Mouse (Mus musculus) heart, embryonic 15.5 days (tissue): ENCODE measurements at regions not wholly inside any gene's neighbourhood (a gene's known extent, or its start where the extent isn't known, plus 50 kb on each side); places are given as distances from the start of the nearest gene placed in this dataset.

Experiments used
- ATAC-seq: fragments of 200-750 bp; cut with Nextera tagmentation; replicated peaks from 2 replicates; pipeline ENCODE4 v1.8.0; 2017; ENCODE audit warnings: low read depth, moderate TSS enrichment; ENCODE audit not compliant: insufficient number of reproducible peaks, insufficient read depth, low FRiP score
- H3K27ac ChIP-seq: fragments of 300-500 bp; sonication (generic); 2 replicates; pipeline ENCODE4 v1.5.1; 2015; ENCODE audit warnings: mild to moderate bottlenecking, inconsistent platforms
- H3K27me3 ChIP-seq: fragments of 300-500 bp; sonication (generic); 2 replicates; pipeline ENCODE4 v1.6.1; 2015; ENCODE audit warnings: inconsistent platforms
- H3K36me3 ChIP-seq: fragments of 300-500 bp; sonication (generic); 2 replicates; pipeline ENCODE4 v1.6.1; 2015; ENCODE audit warnings: mild to moderate bottlenecking, inconsistent platforms
- H3K4me1 ChIP-seq: fragments of 300-500 bp; sonication (generic); replicated peaks from 2 replicates; pipeline ENCODE4 v1.6.1; 2015; ENCODE audit warnings: inconsistent platforms
- H3K4me2 ChIP-seq: fragments of 300-500 bp; sonication (generic); 2 replicates; pipeline ENCODE4 v1.6.1; 2015; ENCODE audit warnings: inconsistent platforms, mild to moderate bottlenecking, moderate library complexity
- H3K4me3 ChIP-seq: fragments of 300-500 bp; sonication (generic); 2 replicates; pipeline ENCODE4 v1.5.1; 2015; ENCODE audit warnings: mild to moderate bottlenecking, inconsistent platforms
- H3K9ac ChIP-seq: fragments of 300-500 bp; sonication (generic); 2 replicates; pipeline ENCODE4 v1.6.1; 2015; ENCODE audit warnings: mild to moderate bottlenecking, inconsistent platforms
- H3K9me3 ChIP-seq: fragments of 300-500 bp; sonication (generic); replicated peaks from 2 replicates; pipeline ENCODE4 v1.6.1; 2016; ENCODE audit warnings: inconsistent platforms
- WGBS: fragments of 180-500 bp; shearing (Covaris S2); methylation state at CpG from one replicate; pipeline ENCODE4 v1.1.7; 2015; ENCODE audit warnings: mixed read lengths; 5-methylcytosine and 5-hydroxymethylcytosine counted together

DNA sequence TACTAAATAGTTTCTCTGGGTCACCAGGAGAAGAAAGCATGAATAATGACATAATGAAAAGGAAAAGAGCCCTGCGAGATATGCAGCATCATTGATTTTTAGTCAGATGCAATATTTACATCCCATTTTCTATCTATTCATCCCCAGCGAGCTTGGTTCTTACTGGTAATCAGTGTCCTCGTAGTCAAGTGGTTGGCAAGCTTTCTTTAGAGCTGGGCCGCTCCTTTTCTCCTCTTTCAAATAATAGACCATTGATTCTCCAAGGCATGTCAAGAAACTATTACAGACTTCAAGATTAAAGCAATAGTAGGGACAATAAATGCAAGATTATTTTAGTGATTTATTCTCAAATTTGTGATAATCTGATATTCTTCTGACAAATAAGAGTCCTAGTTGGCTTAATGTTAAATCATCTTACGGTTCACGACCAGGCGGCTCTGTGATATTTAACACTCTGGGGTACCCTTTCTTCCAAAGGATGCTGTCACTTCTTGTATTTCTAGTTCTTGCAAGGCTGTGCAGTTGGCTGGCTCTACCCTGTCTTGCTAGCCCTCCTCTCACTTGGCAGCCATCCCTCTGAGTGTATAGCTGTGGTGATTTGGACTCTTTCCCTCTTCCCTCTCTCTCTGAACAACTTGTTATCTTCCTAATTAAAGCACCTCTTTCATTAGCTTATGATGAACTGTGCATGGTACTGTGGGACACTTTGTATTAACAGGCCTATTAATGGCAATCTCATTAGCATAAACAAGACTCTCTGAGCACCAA lies 185.6 kb upstream of the Usp25 start:
- ATAC-seq = no peak
- H3K4me2 ChIP-seq = no peak overlapping the region
- no peaks in the 10 kb centered on the region for H3K4me1 ChIP-seq
- WGBS = 81% methylated on average over 7 of the region's 7 CpGs
- no peak overlapping the region for H3K4me3 ChIP-seq
- no peaks in the 10 kb centered on the region for H3K27me3 ChIP-seq
- H3K27ac ChIP-seq = no peak overlapping the region
- no peaks in the 10 kb centered on the region for H3K9me3 ChIP-seq
- no peak overlapping the region for H3K9ac ChIP-seq
- H3K36me3 ChIP-seq = no peaks in the 10 kb centered on the region

DNA sequence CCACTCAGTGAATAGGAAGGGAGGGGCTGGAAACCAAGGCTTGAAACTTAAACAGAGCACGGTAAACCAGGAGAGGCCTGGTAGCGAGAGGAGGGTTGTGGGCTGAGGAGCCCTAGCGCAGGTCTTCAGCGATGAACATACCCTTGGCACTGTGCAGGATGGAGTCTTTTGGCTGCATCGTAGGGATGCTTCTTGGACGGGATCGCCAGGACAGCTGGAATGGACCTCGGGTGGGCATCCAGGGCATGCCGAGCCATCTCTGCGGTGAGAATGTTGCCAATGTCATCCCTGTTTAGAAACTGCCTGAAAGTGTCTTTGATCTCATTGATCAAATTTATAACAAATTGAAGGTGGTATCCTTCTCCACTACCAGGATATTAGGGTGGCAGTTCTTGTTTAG lies 192.2 kb upstream of the Usp25 start:
- Histone ChIP-seq H3K9ac (no peak overlapping the region), H3K4me2 (no peak overlapping the region), H3K27ac (no peak overlapping the region), H3K36me3 (no peaks in the 10 kb centered on the region), H3K9me3 (no peaks in the 10 kb centered on the region), H3K4me3 (no peak overlapping the region), H3K27me3 (no peaks in the 10 kb centered on the region), H3K4me1 (no peaks in the 10 kb centered on the region)
- WGBS = 92% methylated on average over 10 of the region's 10 CpGs
- ATAC-seq = no peak

DNA sequence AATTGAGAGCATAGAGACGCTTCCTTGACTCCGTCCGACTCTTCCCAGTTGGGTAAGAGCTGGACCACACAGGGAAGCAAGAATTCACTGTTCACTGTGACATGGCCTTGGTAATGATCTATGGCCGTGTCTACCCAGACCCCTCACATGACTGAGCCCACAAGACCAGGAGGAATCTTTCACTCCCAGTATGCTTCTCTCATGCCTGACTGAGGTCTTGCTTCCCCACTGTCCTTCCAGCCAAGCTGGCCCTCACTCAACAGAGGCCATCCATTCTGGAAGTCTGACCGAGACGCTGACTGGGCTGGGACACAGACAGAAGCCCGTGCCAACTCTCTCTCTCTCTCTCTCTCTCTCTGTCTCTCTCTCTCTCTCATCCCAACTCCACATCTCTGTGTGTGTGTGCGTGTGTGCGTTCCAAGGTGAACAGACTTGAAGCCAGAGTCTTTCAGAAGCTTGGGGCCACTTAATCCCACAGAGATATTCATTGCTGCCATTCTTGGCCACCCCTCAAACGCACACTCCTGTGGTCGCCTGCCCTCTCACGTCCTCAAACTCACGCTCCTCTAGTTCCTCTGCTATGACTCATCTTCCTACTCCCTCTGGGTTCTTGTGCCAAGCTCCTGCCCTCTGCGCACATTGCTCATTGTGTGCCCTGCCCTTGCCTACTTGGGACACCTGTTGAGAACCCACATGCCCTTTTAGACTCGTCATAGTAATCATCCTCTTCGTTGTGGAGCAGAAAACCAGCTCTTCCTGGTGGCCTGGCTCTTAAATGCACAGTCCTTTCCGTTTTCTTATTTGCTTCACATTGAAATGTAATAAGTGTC lies 197.2 kb upstream of the Usp25 start:
- no peaks in the 10 kb centered on the region for H3K9me3 ChIP-seq
- 80% methylated on average over 17 of the region's 17 CpGs for WGBS
- H3K4me3 ChIP-seq = no peak overlapping the region
- H3K4me2 ChIP-seq = no peak overlapping the region
- ATAC-seq = no peak
- H3K27ac ChIP-seq = no peak overlapping the region
- no peak overlapping the region for H3K9ac ChIP-seq
- H3K4me1 ChIP-seq = 0 out of 2 replicates have a peak, but pooled peaks cover 6% of the 10 kb centered on the region
- H3K36me3 ChIP-seq = no peaks in the 10 kb centered on the region
- H3K27me3 ChIP-seq = no peaks in the 10 kb centered on the region

DNA sequence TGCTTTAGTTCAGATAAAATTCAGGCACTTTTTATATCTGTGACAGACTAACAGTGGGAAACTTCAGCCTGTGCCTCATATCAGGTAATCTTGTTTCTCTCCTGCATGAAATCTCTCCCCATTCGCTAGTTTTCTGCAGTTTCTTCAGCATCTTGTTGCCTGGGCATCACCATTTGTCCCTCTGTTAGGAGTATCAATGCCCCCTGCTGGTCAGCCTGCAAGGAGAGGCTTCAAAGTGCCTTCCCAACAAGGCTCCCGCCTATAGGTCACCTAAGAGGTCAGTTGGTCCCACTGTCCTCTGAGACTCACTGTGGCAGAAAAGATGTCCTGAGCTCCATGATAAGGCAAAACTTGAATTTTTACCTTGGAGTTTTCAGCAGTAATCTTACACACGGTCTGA lies 209.8 kb upstream of the Usp25 start:
- no peak overlapping the region for H3K9ac ChIP-seq
- no peak for ATAC-seq
- H3K36me3 ChIP-seq = no peaks in the 10 kb centered on the region
- no peaks in the 10 kb centered on the region for H3K9me3 ChIP-seq
- no peak overlapping the region for H3K27ac ChIP-seq
- H3K4me3 ChIP-seq = no peak overlapping the region
- no peak overlapping the region for H3K4me2 ChIP-seq
- no peaks in the 10 kb centered on the region for H3K27me3 ChIP-seq
- no peaks in the 10 kb centered on the region for H3K4me1 ChIP-seq
- 36% methylated on average over 3 of the region's 3 CpGs for WGBS

DNA sequence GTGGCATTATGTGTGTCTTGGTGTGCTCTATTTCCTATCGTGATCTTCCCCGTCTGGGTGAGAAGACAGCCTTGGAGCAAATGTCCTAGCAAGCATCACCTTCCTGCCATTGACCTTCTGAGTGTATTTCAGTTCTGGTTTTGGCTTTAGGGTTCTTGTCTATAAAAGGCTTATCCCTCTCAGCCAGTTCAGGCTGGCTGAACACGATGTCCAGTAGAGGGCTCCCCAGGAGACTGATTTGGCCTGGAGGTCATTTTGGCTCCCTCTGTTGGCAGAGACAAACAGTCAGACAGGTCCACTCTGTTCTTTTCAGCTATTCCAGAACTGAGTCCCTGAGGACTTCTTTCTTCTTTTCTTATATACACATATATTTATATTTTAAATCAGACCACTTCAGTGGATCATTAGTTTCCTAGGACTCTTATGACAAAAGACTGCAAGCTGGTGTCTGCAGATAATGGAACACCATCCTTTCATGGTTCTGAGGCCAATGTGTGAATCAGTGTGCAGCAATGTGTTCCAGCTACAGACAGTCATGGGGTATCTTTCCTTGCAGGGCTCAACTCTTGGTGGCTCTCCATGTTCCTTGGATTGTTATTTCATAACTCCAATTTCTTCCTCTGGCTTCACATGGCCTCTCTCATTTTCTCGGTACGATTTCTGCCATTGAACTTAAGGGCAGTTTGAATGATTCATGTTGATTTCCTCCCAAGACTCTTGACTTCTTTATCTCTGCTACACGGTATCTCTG lies 226.9 kb upstream of the Usp25 start:
- Histone ChIP-seq H3K36me3 (no peaks in the 10 kb centered on the region), H3K27ac (no peak overlapping the region), H3K27me3 (no peaks in the 10 kb centered on the region), H3K4me1 (no peaks in the 10 kb centered on the region), H3K9me3 (no peaks in the 10 kb centered on the region), H3K4me3 (no peak overlapping the region), H3K4me2 (no peak overlapping the region), H3K9ac (no peak overlapping the region)
- WGBS = 70% methylated on average over 6 of the region's 6 CpGs
- no peak for ATAC-seq

DNA sequence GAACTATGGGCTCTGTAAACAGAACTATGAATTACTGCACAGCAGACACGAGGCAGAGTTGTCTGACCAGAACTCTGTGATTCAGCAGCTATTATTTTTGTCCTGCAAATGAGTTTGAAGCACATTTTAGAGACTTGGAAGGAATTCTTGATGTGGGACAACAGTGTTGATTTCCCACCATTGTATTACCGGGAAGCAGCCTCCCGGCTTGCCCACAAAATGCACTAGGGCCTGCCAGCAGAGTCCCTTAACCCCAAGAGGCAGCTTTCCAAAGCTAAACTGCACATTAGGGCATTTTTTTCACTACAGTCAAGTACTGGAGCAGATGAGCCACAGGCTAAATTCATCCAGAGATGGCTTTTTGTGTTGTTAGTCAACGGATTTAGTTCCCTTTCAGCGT lies 230.8 kb upstream of the Usp25 start:
- H3K9ac ChIP-seq = no peak overlapping the region
- WGBS = 65% methylated on average over 5 of the region's 5 CpGs
- H3K4me3 ChIP-seq = no peak overlapping the region
- H3K4me1 ChIP-seq = no peaks in the 10 kb centered on the region
- no peaks in the 10 kb centered on the region for H3K9me3 ChIP-seq
- H3K27ac ChIP-seq = no peak overlapping the region
- H3K27me3 ChIP-seq = no peaks in the 10 kb centered on the region
- no peak for ATAC-seq
- no peaks in the 10 kb centered on the region for H3K36me3 ChIP-seq
- H3K4me2 ChIP-seq = no peak overlapping the region

DNA sequence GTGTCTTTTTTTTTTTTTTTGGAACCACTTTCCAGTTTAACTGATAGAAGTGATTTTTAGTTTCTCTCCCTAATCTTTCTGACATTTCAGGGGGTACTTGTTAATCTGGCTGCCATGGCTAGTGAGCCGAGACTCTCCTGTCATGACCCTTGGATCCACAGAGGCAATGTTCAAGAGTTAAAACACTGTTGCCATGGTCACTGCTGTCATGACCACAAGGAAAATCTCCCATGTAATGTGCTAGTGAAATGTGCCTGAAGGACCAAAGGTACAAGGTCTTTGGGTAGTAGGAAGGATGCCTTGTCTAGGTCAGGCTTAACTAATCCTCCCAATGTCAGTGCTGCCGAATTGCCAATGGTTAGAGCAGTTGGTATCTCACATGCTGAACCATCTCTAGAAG lies 237.7 kb upstream of the Usp25 start:
- Histone ChIP-seq H3K27ac (no peak overlapping the region), H3K27me3 (no peaks in the 10 kb centered on the region), H3K36me3 (no peaks in the 10 kb centered on the region), H3K9ac (no peak overlapping the region), H3K9me3 (no peaks in the 10 kb centered on the region), H3K4me1 (no peaks in the 10 kb centered on the region), H3K4me3 (no peak overlapping the region), H3K4me2 (no peak overlapping the region)
- ATAC-seq = no peak
- 63% methylated on average over 2 of the region's 2 CpGs for WGBS

DNA sequence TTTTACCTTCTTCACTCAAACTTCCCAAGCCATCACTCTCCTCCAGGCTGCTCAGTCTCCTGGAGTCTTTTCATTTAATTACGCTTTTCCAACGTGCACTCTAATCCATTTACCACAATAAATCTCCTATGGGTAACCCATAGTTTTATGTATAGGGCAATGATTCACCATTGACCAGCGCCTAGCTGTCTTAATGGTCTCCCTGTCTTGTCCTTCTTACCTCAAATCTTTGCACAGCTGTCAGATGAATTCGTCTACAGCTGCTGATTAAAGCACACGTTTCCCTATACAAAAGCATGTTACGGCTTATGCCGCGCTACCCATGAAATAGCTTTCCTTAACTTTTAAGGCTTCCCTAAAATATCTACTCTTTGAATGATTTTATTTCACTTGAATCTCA lies 239.5 kb upstream of the Usp25 start:
- ATAC-seq = no peak
- Histone ChIP-seq H3K4me3 (no peak overlapping the region), H3K27me3 (no peaks in the 10 kb centered on the region), H3K36me3 (no peaks in the 10 kb centered on the region), H3K9ac (no peak overlapping the region), H3K27ac (no peak overlapping the region), H3K4me2 (no peak overlapping the region), H3K4me1 (no peaks in the 10 kb centered on the region), H3K9me3 (no peaks in the 10 kb centered on the region)
- WGBS = 81% methylated on average over 8 of the region's 8 CpGs

DNA sequence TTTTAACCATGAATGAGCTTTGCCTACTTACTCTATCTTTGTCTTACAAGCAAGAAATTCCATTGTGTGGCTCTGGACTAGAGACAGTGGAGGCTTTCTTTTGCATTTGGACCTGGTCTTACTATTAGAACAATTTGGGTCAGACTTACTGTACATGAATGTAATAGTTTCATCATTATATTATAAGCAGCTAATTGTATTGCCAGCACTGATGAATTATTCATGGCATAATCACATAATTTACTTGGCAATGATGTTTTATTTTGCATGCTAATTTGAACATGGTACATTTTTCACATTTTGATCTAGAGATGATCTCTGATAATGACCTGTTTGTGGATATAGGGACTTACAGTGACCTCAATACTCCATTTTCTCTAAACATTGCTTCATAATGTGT lies 240.0 kb upstream of the Usp25 start:
- Histone ChIP-seq H3K9ac (no peak overlapping the region), H3K27me3 (no peaks in the 10 kb centered on the region), H3K27ac (no peak overlapping the region), H3K4me3 (no peak overlapping the region), H3K36me3 (no peaks in the 10 kb centered on the region), H3K4me2 (no peak overlapping the region), H3K4me1 (no peaks in the 10 kb centered on the region), H3K9me3 (no peaks in the 10 kb centered on the region)
- ATAC-seq = no peak

DNA sequence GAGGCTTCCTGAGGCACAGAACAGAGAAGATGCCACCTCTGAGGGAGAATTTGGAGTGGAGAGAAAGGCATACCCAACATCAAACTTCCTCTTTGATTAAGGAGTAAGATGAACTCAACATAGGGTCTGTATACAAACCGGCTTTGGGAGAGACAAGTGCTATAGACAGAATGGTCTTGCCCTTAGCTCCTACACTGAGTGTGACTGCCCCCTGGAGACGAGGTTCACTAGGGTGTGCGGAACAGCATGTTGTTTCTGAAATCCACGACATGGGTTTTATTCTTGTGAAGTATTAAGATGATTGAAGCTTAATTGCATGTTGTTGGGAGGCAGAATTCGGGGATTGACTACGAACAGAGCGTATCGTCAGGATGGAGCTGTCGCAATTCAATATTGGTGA lies 244.9 kb upstream of the Usp25 start:
- no peak for ATAC-seq

DNA sequence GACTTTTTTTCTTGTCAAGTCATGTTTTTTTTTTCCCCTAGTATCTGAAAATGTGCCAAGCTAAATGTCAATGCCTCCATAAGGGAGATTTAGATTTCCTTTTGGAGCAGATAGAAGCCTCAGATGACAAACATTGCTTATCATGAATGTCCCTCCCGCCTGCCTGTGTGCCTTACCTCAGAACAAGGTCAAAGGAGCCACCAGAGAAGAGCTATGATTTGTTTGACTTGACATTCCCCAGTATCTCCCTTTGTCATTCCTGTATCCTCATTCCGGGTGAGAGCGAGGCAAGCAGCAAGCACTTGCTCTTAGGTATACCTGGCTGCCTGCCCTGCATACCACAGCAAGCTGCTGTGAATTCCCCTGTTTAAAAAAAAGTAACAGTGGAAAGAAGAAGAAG lies 246.9 kb upstream of the Usp25 start:
- H3K4me3 ChIP-seq = no peak overlapping the region
- H3K4me1 ChIP-seq = peaks cover 3% of the 10 kb centered on the region
- no peaks in the 10 kb centered on the region for H3K27me3 ChIP-seq
- H3K9ac ChIP-seq = no peak overlapping the region
- no peak overlapping the region for H3K4me2 ChIP-seq
- no peak for ATAC-seq
- 25% methylated on average over 3 of the region's 3 CpGs for WGBS
- no peak overlapping the region for H3K27ac ChIP-seq
- H3K9me3 ChIP-seq = no peaks in the 10 kb centered on the region
- no peaks in the 10 kb centered on the region for H3K36me3 ChIP-seq

More for the DNA sequence above, 244.9 kb upstream of the Usp25 start:
- Histone ChIP-seq H3K4me1 (peaks cover 3% of the 10 kb centered on the region), H3K4me2 (no peak overlapping the region), H3K4me3 (no peak overlapping the region), H3K36me3 (no peaks in the 10 kb centered on the region), H3K27me3 (no peaks in the 10 kb centered on the region), H3K9me3 (no peaks in the 10 kb centered on the region), H3K27ac (no peak overlapping the region), H3K9ac (no peak overlapping the region)
- 79% methylated on average over 9 of the region's 9 CpGs for WGBS
